ENCODE assay signal across 1 mouse cellular context in the genomic region with DNA sequence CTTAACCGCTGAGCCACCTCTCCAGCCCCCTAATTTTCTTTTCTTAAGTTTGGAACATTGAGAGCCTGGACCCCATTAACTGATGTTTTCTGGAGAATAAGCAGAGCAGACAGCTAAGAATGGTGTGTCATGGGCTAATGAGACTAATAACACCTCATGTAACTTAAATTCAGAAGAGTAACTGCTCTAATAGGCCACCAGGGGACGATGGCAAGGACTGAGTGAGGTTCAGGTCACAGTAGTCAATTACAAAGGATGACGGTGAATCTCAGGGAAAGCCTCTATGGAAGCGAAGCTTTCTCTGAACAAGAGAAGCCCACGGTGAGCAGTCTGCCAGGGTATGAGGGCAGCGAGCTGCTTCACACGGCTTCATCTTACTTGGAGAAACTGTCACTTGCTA.
TF ChIP-seq lines count a peak whose summit lies in the region.

No protein-coding gene starts in this region.

TF ChIP-seq in CH12.LX, 34 proteins besides CTCF, POLR2A, EP300 and RAD21:
- TF ChIP-seq MAFK (IDR thresholded peaks at IDR 0.05; ENCODE audit: insufficient replicate concordance, low read length) (no peak), SMC3 (IDR thresholded peaks at IDR 0.05; ENCODE audit: low read depth, low read length) (peak; percentile 32), USF1 (IDR thresholded peaks at IDR 0.05; ENCODE audit: low read depth, low read length) (no peak), GABPA (IDR thresholded peaks at IDR 0.05; ENCODE audit: insufficient replicate concordance, low read depth, low read length) (no peak), ELF1 (IDR thresholded peaks at IDR 0.05; ENCODE audit: low read depth, low read length) (no peak), MEF2A (IDR thresholded peaks at IDR 0.05; ENCODE audit: borderline replicate concordance, low read depth, low read length) (no peak), HCFC1 (IDR thresholded peaks at IDR 0.05; ENCODE audit: low read depth, low read length) (no peak)
